Mouse (Mus musculus) ES-Bruce4 (cell line): ENCODE measurements around the gene Pepd. TPM values are rescaled to one million over a fixed set of nuclear protein-coding genes. Genes with fewer than 3 reads are reported as not detected.

Source experiments
- H3K27ac ChIP-seq: 2 replicates; pipeline ENCODE4 v1.5.1; 2012; ENCODE audit warnings: low read length, inconsistent platforms; ENCODE audit not compliant: insufficient read depth
- H3K27me3 ChIP-seq: 2 replicates; pipeline ENCODE4 v1.6.1; 2012; ENCODE audit warnings: mild to moderate bottlenecking, low read length, inconsistent platforms; ENCODE audit not compliant: control insufficient read depth, poor library complexity, insufficient read depth, severe bottlenecking
- H3K36me3 ChIP-seq: 2 replicates; pipeline ENCODE4 v1.6.1; 2012; ENCODE audit warnings: inconsistent platforms, mild to moderate bottlenecking, low read length, moderate library complexity; ENCODE audit not compliant: control insufficient read depth, poor library complexity, insufficient read depth, severe bottlenecking
- H3K4me1 ChIP-seq: one replicate; pipeline ENCODE4 v1.8.1; 2011; ENCODE audit warnings: low read length; ENCODE audit not compliant: control insufficient read depth, insufficient read depth
- H3K4me3 ChIP-seq: 2 replicates; pipeline ENCODE4 v1.5.1; 2011; ENCODE audit warnings: low read depth, mild to moderate bottlenecking, low read length
- H3K9ac ChIP-seq: 2 replicates; pipeline ENCODE4 v1.6.1; 2012; ENCODE audit warnings: low read depth, mild to moderate bottlenecking, inconsistent platforms; ENCODE audit not compliant: poor library complexity, severe bottlenecking
- H3K9me3 ChIP-seq: replicated peaks from 2 replicates; pipeline ENCODE4 v1.6.1; 2012; ENCODE audit warnings: mild to moderate bottlenecking, low read length, inconsistent platforms; ENCODE audit not compliant: control insufficient read depth, poor library complexity, insufficient read depth, severe bottlenecking
- CTCF ChIP-seq: IDR thresholded peaks from one replicate; pipeline ENCODE4 v1.8.1; 2011; ENCODE audit warnings: low read depth, low read length
- EP300 ChIP-seq: IDR thresholded peaks from 2 replicates; pipeline ENCODE4 v1.6.1; 2011; ENCODE audit warnings: low read depth, low read length; ENCODE audit not compliant: insufficient read depth
- POLR2A ChIP-seq: IDR thresholded peaks from one replicate; pipeline ENCODE4 v1.8.1; 2011; ENCODE audit warnings: low read length; ENCODE audit not compliant: insufficient read depth
- polyA plus RNA-seq: library from polyadenylated mRNA; stranded (reverse); fragments of >200 nt; gene quantifications from 2 replicates; pipeline ENCODE4 v1.2.4, GENCODE M21; 2011; ENCODE audit warnings: low read depth; ENCODE audit not compliant: missing spikeins, insufficient read depth, insufficient read length

The Pepd gene
- polyA plus RNA-seq, 1 experiment: 17.7 TPM

GRCm38 (mm10) chr7:34968749-34969433 lies 56.7 kb downstream of the Pepd start:
- peaks cover 4% of the 10 kb centered on the region for H3K4me1 ChIP-seq
- TF ChIP-seq POLR2A (no peak), EP300 (no peak), CTCF (no peak)
- no peaks in the 10 kb centered on the region for H3K9me3 ChIP-seq
- H3K36me3 ChIP-seq: no peaks in the 10 kb centered on the region
- no peak overlapping the region for H3K27ac ChIP-seq
- H3K4me3 ChIP-seq: no peak overlapping the region
- no peak overlapping the region for H3K9ac ChIP-seq
- no peaks in the 10 kb centered on the region for H3K27me3 ChIP-seq

GRCm38 (mm10) chr7:34971826-34972225 lies 59.6 kb downstream of the Pepd start:
- H3K27me3 ChIP-seq: no peaks in the 10 kb centered on the region
- no peak overlapping the region for H3K27ac ChIP-seq
- no peak overlapping the region for H3K4me3 ChIP-seq
- H3K36me3 ChIP-seq: no peaks in the 10 kb centered on the region
- H3K9me3 ChIP-seq: no peaks in the 10 kb centered on the region
- H3K9ac ChIP-seq: no peak overlapping the region
- no peak for TF ChIP-seq POLR2A
- no peak for TF ChIP-seq EP300
- TF ChIP-seq CTCF: no peak
- peaks cover 4% of the 10 kb centered on the region for H3K4me1 ChIP-seq

- no peak overlapping the region for H3K27ac ChIP-seq
- H3K9ac ChIP-seq: no peak overlapping the region
- H3K9me3 ChIP-seq: no peaks in the 10 kb centered on the region
- H3K27me3 ChIP-seq: no peaks in the 10 kb centered on the region
- H3K4me3 ChIP-seq: no peak overlapping the region
- H3K4me1 ChIP-seq: peaks cover 4% of the 10 kb centered on the region
- H3K36me3 ChIP-seq: no peaks in the 10 kb centered on the region
- no peak for TF ChIP-seq CTCF
- no peak for TF ChIP-seq POLR2A
- no peak for TF ChIP-seq EP300
Observed at GRCm38 (mm10) chr7:34972990-34973440, 60.8 kb downstream of the Pepd start.

- no peaks in the 10 kb centered on the region for H3K9me3 ChIP-seq
- peak overlapping the region; percentile 75 for H3K27ac ChIP-seq
- H3K4me3 ChIP-seq: no peak overlapping the region
- no peaks in the 10 kb centered on the region for H3K27me3 ChIP-seq
- peaks cover 4% of the 10 kb centered on the region for H3K4me1 ChIP-seq
- no peaks in the 10 kb centered on the region for H3K36me3 ChIP-seq
- TF ChIP-seq CTCF (no peak), POLR2A (no peak), EP300 (no peak)
- no peak overlapping the region for H3K9ac ChIP-seq
Observed at GRCm38 (mm10) chr7:34973877-34974276, 61.7 kb downstream of the Pepd start.

- no peak overlapping the region for H3K27ac ChIP-seq
Observed at GRCm38 (mm10) chr7:34975913-34976312, 63.7 kb downstream of the Pepd start.

GRCm38 (mm10) chr7:34977403-34977802 lies 65.2 kb downstream of the Pepd start:
- peaks cover 4% of the 10 kb centered on the region for H3K4me1 ChIP-seq
- no peaks in the 10 kb centered on the region for H3K9me3 ChIP-seq
- no peak for TF ChIP-seq CTCF
- no peak for TF ChIP-seq POLR2A
- TF ChIP-seq EP300: no peak
- no peak overlapping the region for H3K27ac ChIP-seq
- H3K4me3 ChIP-seq: no peak overlapping the region
- no peaks in the 10 kb centered on the region for H3K27me3 ChIP-seq
- H3K36me3 ChIP-seq: no peaks in the 10 kb centered on the region
- no peak overlapping the region for H3K9ac ChIP-seq

More at GRCm38 (mm10) chr7:34975913-34976312, 63.7 kb downstream of the Pepd start:
- Histone ChIP-seq H3K9me3 (no peaks in the 10 kb centered on the region), H3K27me3 (no peaks in the 10 kb centered on the region), H3K4me3 (no peak overlapping the region), H3K9ac (no peak overlapping the region), H3K4me1 (peaks cover 4% of the 10 kb centered on the region), H3K36me3 (no peaks in the 10 kb centered on the region)
- TF ChIP-seq POLR2A: no peak
- TF ChIP-seq EP300: no peak
- TF ChIP-seq CTCF: no peak
